Mouse (Mus musculus) cortical plate, adult 2 months (tissue): Measurements from ENCODE around the gene Gm21830. TPM values are rescaled to one million over a fixed set of nuclear protein-coding genes. Genes with fewer than 3 reads are reported as not detected.
"Not testable (repeated sequence)": the region's sequence is repeated elsewhere in the genome, so short reads cannot be mapped to it uniquely, and the experiment has no call there.

ENCODE experiments used
- H3K27ac ChIP-seq: fragments of 200-500 bp; 2 replicates; pipeline ENCODE4 v1.5.1; 2012; ENCODE audit warnings: low read length, control low read depth, inconsistent platforms; ENCODE audit not compliant: insufficient read depth
- H3K4me1 ChIP-seq: fragments of 200-500 bp; 2 replicates; pipeline ENCODE4 v1.6.1; 2011; ENCODE audit warnings: low read length; ENCODE audit not compliant: control insufficient read depth, insufficient read depth
- H3K4me3 ChIP-seq: fragments of 200-500 bp; 2 replicates; pipeline ENCODE4 v1.5.1; 2011; ENCODE audit warnings: mild to moderate bottlenecking, low read length, control low read depth; ENCODE audit not compliant: insufficient read depth
- CTCF ChIP-seq: fragments of 200-500 bp; IDR thresholded peaks from 2 replicates; pipeline ENCODE4 v1.5.1; 2011; ENCODE audit warnings: mild to moderate bottlenecking, control low read depth, low read length; ENCODE audit not compliant: insufficient read depth; ENCODE audit errors: extremely low read depth
- POLR2A ChIP-seq: fragments of 200-500 bp; IDR thresholded peaks from 2 replicates; pipeline ENCODE4 v1.6.1; 2011; ENCODE audit warnings: mild to moderate bottlenecking, low read length, control low read depth; ENCODE audit not compliant: insufficient read depth; ENCODE audit errors: extremely low read depth
- polyA plus RNA-seq: library from polyadenylated mRNA; depleted of rRNA; stranded (reverse); fragments of >200 nt; gene quantifications from 2 replicates; pipeline ENCODE4 v1.2.3, GENCODE M21; 2012; rRNA removed

Gm21830 gene
- polyA plus RNA-seq, 1 experiment, result not detected

DNA sequence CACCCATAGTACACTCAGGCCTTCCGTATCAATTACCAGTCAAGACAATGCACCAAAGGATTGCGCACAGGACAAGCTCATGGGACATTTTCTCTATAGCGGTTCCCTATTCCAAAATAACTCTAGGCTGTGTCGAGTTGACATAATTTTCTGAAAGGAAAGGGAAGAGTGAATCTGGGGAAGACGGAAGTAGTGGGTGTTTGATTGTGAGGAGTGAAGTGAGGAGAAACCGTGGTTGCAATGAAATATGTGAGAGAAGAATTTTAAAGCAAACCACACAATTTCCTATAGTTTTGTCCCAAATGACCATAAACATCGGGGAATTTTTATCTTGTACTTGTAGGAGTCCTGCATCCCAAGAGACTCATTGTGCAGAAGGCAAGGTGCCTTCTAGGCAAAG lies 53.5 kb downstream of the Gm21830 start:
- no peak overlapping the region for H3K4me3 ChIP-seq
- no peaks in the 10 kb centered on the region; the same call in 1 of the 2 replicates for H3K4me1 ChIP-seq
- TF ChIP-seq POLR2A (no peak), CTCF (no peak)
- H3K27ac ChIP-seq, result no peak overlapping the region

DNA sequence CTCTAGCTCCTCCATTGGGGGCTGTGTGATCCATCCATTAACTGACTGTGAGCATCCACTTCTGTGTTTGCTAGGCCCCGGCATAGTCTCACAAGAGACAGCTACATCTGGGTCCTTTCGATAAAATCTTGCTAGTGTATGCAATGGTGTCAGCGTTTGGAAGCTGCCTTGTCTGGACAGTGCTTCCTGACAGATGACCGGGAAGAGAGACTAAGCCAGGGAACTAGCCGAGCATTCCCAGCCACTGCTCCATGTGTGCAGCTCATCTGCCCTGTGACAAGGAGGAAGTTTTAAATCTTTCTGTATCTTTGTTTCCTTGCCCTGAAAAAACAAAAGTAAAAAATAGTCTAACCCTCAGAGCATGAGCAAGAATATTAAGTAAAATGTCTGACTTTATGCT lies 56.5 kb downstream of the Gm21830 start:
- H3K4me1 ChIP-seq, H3K27ac ChIP-seq, H3K4me3 ChIP-seq: not testable (repeated sequence)

DNA sequence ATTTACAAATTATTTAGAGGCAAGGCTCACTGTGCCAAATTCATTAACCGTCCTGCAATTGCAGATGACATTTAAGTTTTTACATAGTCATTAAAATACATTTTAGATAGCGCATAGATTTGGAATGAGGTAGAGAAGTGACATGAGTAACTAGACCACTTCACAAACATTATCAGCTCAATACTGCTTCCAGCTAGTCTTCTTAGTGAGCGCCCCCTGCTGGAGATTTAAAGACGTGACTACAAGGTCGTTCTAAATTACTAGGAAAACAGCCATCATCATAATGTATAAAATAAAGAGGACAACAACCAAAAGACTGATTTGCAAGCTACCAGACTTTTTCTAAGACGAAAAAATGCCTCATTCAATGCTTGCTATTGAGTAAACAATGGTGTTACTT lies 64.2 kb downstream of the Gm21830 start:
- Histone ChIP-seq H3K4me3 (no peak overlapping the region), H3K27ac (no peak overlapping the region), H3K4me1 (no peaks in the 10 kb centered on the region)
- TF ChIP-seq CTCF (no peak; the same call in 1 of the 2 replicates), POLR2A (no peak)

DNA sequence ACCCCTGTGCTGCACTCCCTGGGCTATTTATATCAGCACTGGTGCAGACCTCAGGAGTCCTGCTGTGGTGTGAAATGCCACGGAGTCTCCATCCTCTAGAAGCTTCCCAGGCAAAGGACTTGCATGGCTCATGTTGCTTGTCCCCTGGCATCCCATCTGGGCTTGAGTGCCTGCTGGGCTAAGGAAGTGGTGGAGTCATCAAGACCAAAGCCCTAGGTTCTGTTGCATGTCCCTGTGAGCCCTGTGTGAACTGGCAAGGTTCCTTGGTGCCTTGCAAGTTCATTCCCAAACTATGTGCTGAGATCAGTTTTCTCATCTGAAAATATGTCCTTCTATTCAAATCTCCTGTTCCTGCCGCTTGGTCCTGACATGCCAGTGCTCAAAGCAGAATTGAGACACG lies 67.5 kb downstream of the Gm21830 start:
- TF ChIP-seq CTCF (no peak), POLR2A (no peak)
- H3K4me3 ChIP-seq, result no peak overlapping the region
- no peak overlapping the region for H3K27ac ChIP-seq
- no peaks in the 10 kb centered on the region for H3K4me1 ChIP-seq

Other genes with a start within 250 kb of the Gm21830 start
- gene Gm26727, start 19.5 kb downstream of the Gm21830 start, polyA plus RNA-seq, result not detected in 2 replicates
- gene Xirp2, start 32.3 kb downstream of the Gm21830 start, polyA plus RNA-seq, result 0.02 TPM in 2 replicates
- gene B3galt1, start 152.1 kb downstream of the Gm21830 start, polyA plus RNA-seq, result 26.2 and 28.1 TPM in 2 replicates